9 mouse cellular contexts compared by ENCODE assay signal in the genomic region with DNA sequence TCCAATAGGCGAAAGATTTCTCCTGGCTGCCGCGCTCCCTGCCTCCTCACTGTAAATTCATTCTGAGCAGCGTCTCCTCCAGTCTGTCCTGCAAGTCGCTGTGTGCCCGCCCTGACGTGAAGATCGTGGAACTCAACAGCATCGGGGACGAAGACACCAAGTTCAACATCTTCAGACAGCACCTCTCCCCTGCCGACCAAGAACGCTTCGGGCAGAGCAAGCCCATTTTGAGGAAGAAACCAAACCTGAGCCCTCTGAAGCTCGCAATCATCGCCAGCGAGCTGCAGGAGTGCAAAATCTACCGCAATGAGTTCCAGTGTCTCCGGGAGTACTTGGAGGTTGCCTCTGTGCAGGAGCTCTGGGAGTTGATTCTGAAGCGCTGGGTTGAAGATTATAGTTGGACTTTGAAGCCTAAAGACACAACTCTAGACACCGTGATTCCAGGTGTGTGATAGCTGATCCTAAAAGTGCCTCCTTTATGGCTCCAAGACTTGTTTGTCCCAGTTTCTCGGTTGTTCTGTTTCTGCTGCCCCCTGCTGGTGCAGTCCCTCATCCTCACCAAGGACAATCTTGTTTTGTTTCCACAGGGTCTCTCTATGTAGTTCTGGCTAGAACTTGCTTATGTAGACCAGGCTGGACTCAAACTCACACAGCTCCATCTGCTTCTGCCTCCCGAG. TPM values are rescaled to one million over a fixed set of nuclear protein-coding genes. Genes with fewer than 3 reads are reported as not detected.
DNase-seq lines count a peak whose midpoint lies in the region; ATAC-seq lines count a peak whose summit lies in the region.
"Had no signal": no experiment of that assay in that cellular context is flagged by ENCODE, and none has a peak within 500 bp of the region (broad histone marks: within the 10 kb centered on the region; RNA-seq: fewer than 3 reads in every experiment).

No protein-coding gene starts in this region.

- H3K4me1 ChIP-seq in heart, embryonic 14.5 days (ENCODE audit: control insufficient read depth in 2 of 2, insufficient read depth in 2 of 2, low read length in 2 of 2), result peaks cover 4 to 8% of the 10 kb centered on the region in 2 experiments
- H3K4me1 ChIP-seq in liver, embryonic 12.5 days, result peaks cover 13% of the 10 kb centered on the region
- peaks cover 9% of the 10 kb centered on the region for H3K4me1 ChIP-seq in stomach, embryonic 14.5 days (ENCODE audit: control insufficient read depth, insufficient read depth, low read length)

- no peaks in the 10 kb centered on the region for H3K36me3 ChIP-seq in heart, embryonic 14.5 days (ENCODE audit: control insufficient read depth, insufficient read depth, low read length)
- H3K36me3 ChIP-seq in liver, embryonic 12.5 days, result no peaks in the 10 kb centered on the region
- no peaks in the 10 kb centered on the region for H3K36me3 ChIP-seq in stomach, embryonic 14.5 days (ENCODE audit: control insufficient read depth, insufficient read depth, low read length)

- WGBS in heart, embryonic 14.5 days, result 5% methylated on average over 22 of the region's 22 CpGs
- WGBS in liver, embryonic 12.5 days (ENCODE audit: insufficient replicate concordance), result 7% methylated on average over 22 of the region's 22 CpGs
- WGBS in stomach, embryonic 14.5 days, result 8% methylated on average over 22 of the region's 22 CpGs

- no peaks in the 10 kb centered on the region for H3K9me3 ChIP-seq in heart, embryonic 14.5 days (ENCODE audit: control insufficient read depth, low read length)
- H3K9me3 ChIP-seq in liver, embryonic 12.5 days (replicated peaks), result no peaks in the 10 kb centered on the region
- no peaks in the 10 kb centered on the region for H3K9me3 ChIP-seq in stomach, embryonic 14.5 days (ENCODE audit: control insufficient read depth, low read depth, low read length)

- no peaks in the 10 kb centered on the region for H3K27me3 ChIP-seq in heart, embryonic 14.5 days (ENCODE audit: control insufficient read depth, insufficient read depth, low read length)
- no peaks in the 10 kb centered on the region for H3K27me3 ChIP-seq in liver, embryonic 12.5 days (replicated peaks)
- H3K27me3 ChIP-seq in stomach, embryonic 14.5 days (ENCODE audit: control insufficient read depth, insufficient read depth, low read length), result no peaks in the 10 kb centered on the region

- peak overlapping the region; percentile 67 for H3K4me2 ChIP-seq in heart, embryonic 14.5 days (ENCODE audit: low read length)
- peak overlapping the region; percentile 73 for H3K4me2 ChIP-seq in liver, embryonic 12.5 days
- peak overlapping the region; percentile 59 for H3K4me2 ChIP-seq in stomach, embryonic 14.5 days (replicated peaks; ENCODE audit: low read depth, low read length)

- H3K4me3 ChIP-seq in heart, embryonic 14.5 days (ENCODE audit: control insufficient read depth in 1 of 2, insufficient read depth in 1 of 2, low read depth in 1 of 2, low read length in 2 of 2), result peak overlapping the region; percentile 42 to 61
- peak overlapping the region; percentile 51 for H3K4me3 ChIP-seq in liver, embryonic 12.5 days
- peak overlapping the region; percentile 35 for H3K4me3 ChIP-seq in stomach, embryonic 14.5 days (ENCODE audit: low read depth, low read length)

- H3K9ac ChIP-seq in heart, embryonic 14.5 days (ENCODE audit: low read length), result peak overlapping the region; percentile 67
- H3K9ac ChIP-seq in liver, embryonic 12.5 days, result peak overlapping the region; percentile 53
- peak overlapping the region; percentile 43 for H3K9ac ChIP-seq in stomach, embryonic 14.5 days (replicated peaks; ENCODE audit: low read depth, low read length)

- H3K27ac ChIP-seq in heart, embryonic 14.5 days (replicated peaks in 1 of 2; ENCODE audit: control insufficient read depth in 1 of 2, insufficient read depth in 1 of 2, low read depth in 2 of 2, low read length in 2 of 2), result no peak overlapping the region
- no peak overlapping the region for H3K27ac ChIP-seq in liver, embryonic 12.5 days
- H3K27ac ChIP-seq in stomach, embryonic 14.5 days (ENCODE audit: low read length), result 0 out of 2 replicates have a peak overlapping the region, but pooled peaks have one; percentile 7

- ATAC-seq in heart, embryonic 14.5 days (ENCODE audit: insufficient number of reproducible peaks, insufficient read depth, low FRiP score, low read depth), result no peak
- no peak; the same call in 1 of the 2 replicates for ATAC-seq in liver, embryonic 12.5 days
- ATAC-seq in stomach, embryonic 14.5 days (ENCODE audit: insufficient number of reproducible peaks, insufficient read depth, low FRiP score, low read depth), result 0 out of 2 replicates have a peak, but pooled peaks have one; percentile 21

- DNase-seq in CD8-positive naive resting alpha-beta T cell, adult 2 months (ENCODE audit: low read depth in 2 of 2, low spot score in 2 of 2), result peak; percentile 80 to 85
- DNase-seq in c-Kit-negative CD71-positive TER-119-positive erythroid progenitor cells, embryonic 14.5 days (ENCODE audit: low read depth, low spot score), result peak; percentile 48
- peak; percentile 80 for DNase-seq in fibroblast of lung, adult 2 months (ENCODE audit: low read depth)
- peak; percentile 92 for DNase-seq in kidney, postnatal 10 days
- peak; percentile 64 to 78 for DNase-seq in natural killer cell, adult 2 months (ENCODE audit: low spot score in 2 of 2)

RNA-seq across cellular contexts. Expression of gene Ttc41, which starts 25.4 kb away (rescaled TPM):
- polyA plus RNA-seq in heart, embryonic 14.5 days (2014; fragmentation: Nextera tagmentation; extraction: Ambion mirVana), result 1.5 and 1.6 TPM in 2 replicates
- polyA plus RNA-seq in liver, embryonic 12.5 days (2016; fragmentation: Nextera tagmentation; extraction: Ambion mirVana), result 0.95 and 0.96 TPM in 2 replicates
- 1.7 and 1.8 TPM in 2 replicates for polyA plus RNA-seq in stomach, embryonic 14.5 days (2014; fragmentation: Nextera tagmentation; extraction: Ambion mirVana)

RNA-seq across cellular contexts. Expression of gene Hsp90b1, which starts 25.7 kb away (rescaled TPM):
- 317 and 318 TPM in 2 replicates for polyA plus RNA-seq in heart, embryonic 14.5 days (2014; fragmentation: Nextera tagmentation; extraction: Ambion mirVana)
- polyA plus RNA-seq in liver, embryonic 12.5 days (2016; fragmentation: Nextera tagmentation; extraction: Ambion mirVana), result 432 and 438 TPM in 2 replicates
- 437 and 516 TPM in 2 replicates for polyA plus RNA-seq in stomach, embryonic 14.5 days (2014; fragmentation: Nextera tagmentation; extraction: Ambion mirVana)

RNA-seq across cellular contexts. Expression of gene Gm49358, which starts 32.8 kb away (rescaled TPM):
- not detected in 2 replicates for polyA plus RNA-seq in heart, embryonic 14.5 days (2014; fragmentation: Nextera tagmentation; extraction: Ambion mirVana)
- not detected in 2 replicates for polyA plus RNA-seq in liver, embryonic 12.5 days (2016; fragmentation: Nextera tagmentation; extraction: Ambion mirVana)
- 0.43 TPM in 1 of 2 replicates, not detected in the other for polyA plus RNA-seq in stomach, embryonic 14.5 days (2014; fragmentation: Nextera tagmentation; extraction: Ambion mirVana)
- polyA plus RNA-seq: gonadal fat pad, adult 2 months had no signal

RNA-seq across cellular contexts. Expression of gene Nt5dc3, which starts 47.8 kb away (rescaled TPM):
- polyA plus RNA-seq in heart, embryonic 14.5 days (2014; fragmentation: Nextera tagmentation; extraction: Ambion mirVana), result 4.1 and 4.7 TPM in 2 replicates
- 0.65 and 0.69 TPM in 2 replicates for polyA plus RNA-seq in liver, embryonic 12.5 days (2016; fragmentation: Nextera tagmentation; extraction: Ambion mirVana)
- polyA plus RNA-seq in stomach, embryonic 14.5 days (2014; fragmentation: Nextera tagmentation; extraction: Ambion mirVana), result 2.1 and 2.2 TPM in 2 replicates
